Mouse (Mus musculus) large intestine, adult 2 months (tissue): ENCODE data around the gene Nrcam. TPM values are rescaled to one million over a fixed set of nuclear protein-coding genes. Genes with fewer than 3 reads are reported as not detected.

Source experiments
- DNase-seq: peaks from one replicate; pipeline ENCODE4 v3.0.0-alpha.2; 2012; ENCODE audit warnings: low read depth, low spot score
- WGBS: fragments of 180-500 bp; shearing (Covaris S2); methylation state at CpG from one replicate; pipeline ENCODE4 v1.1.7; 2018; 5-methylcytosine and 5-hydroxymethylcytosine counted together
- polyA plus RNA-seq: library from polyadenylated mRNA; depleted of rRNA; stranded (reverse); fragments of >200 nt; gene quantifications from 2 replicates; pipeline ENCODE4 v1.2.3, GENCODE M21; 2012

Nrcam gene
- polyA plus RNA-seq, 1 experiment, result 0.09 TPM

GRCm38 (mm10) chr12:44355116-44355515 is 26.4 kb downstream of the Nrcam start:
- 81% methylated on average over 4 of the region's 4 CpGs for WGBS
- no peak for DNase-seq

- DNase-seq, result no peak
- 57% methylated on average over 3 of the region's 3 CpGs for WGBS
These were observed 28.8 kb downstream of the Nrcam start for GRCm38 (mm10) chr12:44357460-44357859.

- no peak for DNase-seq
- 95% methylated on average over 1 of the region's 1 CpGs for WGBS
These were observed 29.2 kb downstream of the Nrcam start for GRCm38 (mm10) chr12:44357881-44358280.

- DNase-seq, result no peak
- WGBS, result 30% methylated on average over 3 of the region's 3 CpGs
These were observed 42.5 kb downstream of the Nrcam start for GRCm38 (mm10) chr12:44371076-44371710.

GRCm38 (mm10) chr12:44375956-44376355 is 47.3 kb downstream of the Nrcam start:
- WGBS, result 79% methylated on average over 6 of the region's 6 CpGs
- no peak for DNase-seq

GRCm38 (mm10) chr12:44378431-44379161 is 49.9 kb downstream of the Nrcam start:
- 74% methylated on average over 8 of the region's 8 CpGs for WGBS

GRCm38 (mm10) chr12:44380805-44381204 is 52.1 kb downstream of the Nrcam start:
- WGBS, result 85% methylated on average over 4 of the region's 4 CpGs
- no peak for DNase-seq

More at GRCm38 (mm10) chr12:44378431-44379161, 49.9 kb downstream of the Nrcam start:
- DNase-seq, result no peak

- DNase-seq, result no peak
- WGBS, result 30% methylated on average over 7 of the region's 7 CpGs
These were observed 57.7 kb downstream of the Nrcam start for GRCm38 (mm10) chr12:44386398-44386797.

- 26% methylated on average over 1 of the region's 1 CpGs for WGBS
- DNase-seq, result no peak
These were observed 59.5 kb downstream of the Nrcam start for GRCm38 (mm10) chr12:44388220-44388619.

GRCm38 (mm10) chr12:44390391-44391137 is 61.9 kb downstream of the Nrcam start:
- DNase-seq, result no peak

GRCm38 (mm10) chr12:44394901-44395300 is 66.2 kb downstream of the Nrcam start:
- 28% methylated on average over 3 of the region's 3 CpGs for WGBS
- DNase-seq, result no peak

More at GRCm38 (mm10) chr12:44390391-44391137, 61.9 kb downstream of the Nrcam start:
- 78% methylated on average over 5 of the region's 5 CpGs for whole genome bisulfite sequencing

GRCm38 (mm10) chr12:44397782-44398181 is 69.1 kb downstream of the Nrcam start:
- 37% methylated on average over 5 of the region's 5 CpGs for WGBS

GRCm38 (mm10) chr12:44402134-44402533 is 73.4 kb downstream of the Nrcam start:
- 94% methylated on average over 1 of the region's 1 CpGs for WGBS
- DNase-seq, result no peak

More at GRCm38 (mm10) chr12:44397782-44398181, 69.1 kb downstream of the Nrcam start:
- no peak for DNase-seq

- DNase-seq, result no peak
- WGBS, result 82% methylated on average over 1 of the region's 1 CpGs
These were observed 74.6 kb downstream of the Nrcam start for GRCm38 (mm10) chr12:44403270-44403669.

GRCm38 (mm10) chr12:44403731-44404424 is 75.2 kb downstream of the Nrcam start:
- WGBS, result 46% methylated on average over 3 of the region's 3 CpGs

GRCm38 (mm10) chr12:44409786-44410185 is 81.1 kb downstream of the Nrcam start:
- DNase-seq, result no peak
- 78% methylated on average over 4 of the region's 4 CpGs for WGBS

More at GRCm38 (mm10) chr12:44403731-44404424, 75.2 kb downstream of the Nrcam start:
- DNase-seq, result no peak

GRCm38 (mm10) chr12:44411031-44411430 is 82.3 kb downstream of the Nrcam start:
- 72% methylated on average over 3 of the region's 3 CpGs for WGBS
- DNase-seq, result no peak

- 70% methylated on average over 4 of the region's 4 CpGs for WGBS
- DNase-seq, result no peak
These were observed 93.6 kb downstream of the Nrcam start for GRCm38 (mm10) chr12:44422154-44422866.

- DNase-seq, result no peak
- 87% methylated on average over 4 of the region's 4 CpGs for WGBS
These were observed 94.2 kb downstream of the Nrcam start for GRCm38 (mm10) chr12:44422867-44423255.
